Mouse (Mus musculus) CD4-positive, CD25-positive, alpha-beta regulatory T cell, adult 4 months (primary cell): Measurements from ENCODE around the gene March6. TPM values are rescaled to one million over a fixed set of nuclear protein-coding genes. Genes with fewer than 3 reads are reported as not detected.

Source experiments
- ATAC-seq: one replicate; pipeline ENCODE4 v1.8.0; 2017
- polyA plus RNA-seq, 2 experiments: library from polyadenylated mRNA; unstranded; fragments of 100-300 nt; shearing (Covaris generic); gene quantifications; one replicate each; pipeline ENCODE4 v1.2.1; 2017

The March6 gene
- polyA plus RNA-seq, 2 experiments from 2014 or later, result 24.4 to 26.2 TPM

DNA sequence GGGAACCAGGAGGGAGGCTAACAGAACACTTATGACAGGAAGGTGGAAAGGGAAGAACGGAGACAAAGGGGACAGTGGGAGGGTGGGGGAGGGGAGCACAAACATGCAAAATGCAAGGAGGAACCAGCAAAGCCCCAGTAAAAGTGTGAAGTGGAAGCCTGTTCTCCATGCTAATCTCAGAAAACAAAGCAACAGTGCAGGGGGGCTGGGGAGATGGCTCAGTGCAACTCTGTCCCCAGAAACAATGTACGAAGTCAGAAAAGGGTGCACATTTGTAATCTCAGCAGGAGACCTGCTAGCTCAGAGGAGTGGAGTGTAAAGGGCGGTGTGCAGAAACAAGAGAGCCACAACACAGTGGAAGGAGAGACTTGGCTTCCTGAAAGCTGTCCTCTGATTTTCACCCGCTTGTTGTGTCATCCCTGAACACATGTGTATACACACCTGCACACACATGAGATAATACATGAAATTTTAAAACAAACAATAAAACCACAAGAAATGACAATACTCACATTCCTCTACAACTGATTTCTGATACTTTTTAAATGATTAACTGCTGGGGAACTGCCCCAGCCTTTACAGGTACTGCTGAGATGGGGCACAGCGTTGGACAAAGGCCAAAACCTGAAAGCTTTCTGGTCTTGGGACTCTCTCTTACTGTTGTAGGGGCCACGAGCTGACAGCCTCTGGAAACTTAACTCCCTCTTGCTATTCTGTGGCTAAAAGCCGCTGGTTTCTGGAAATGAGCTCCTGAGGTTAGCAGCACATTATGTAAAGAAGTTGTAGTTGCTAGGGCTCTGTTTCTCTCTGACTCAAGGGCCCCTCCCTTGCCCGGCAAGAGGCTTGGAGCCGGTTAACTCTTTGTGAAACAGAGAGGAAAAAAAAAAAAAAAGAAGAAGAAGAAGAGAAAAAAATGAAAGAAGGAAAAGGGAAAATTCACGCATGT, 11.4 kb upstream of the March6 start:
- no peak for ATAC-seq

DNA sequence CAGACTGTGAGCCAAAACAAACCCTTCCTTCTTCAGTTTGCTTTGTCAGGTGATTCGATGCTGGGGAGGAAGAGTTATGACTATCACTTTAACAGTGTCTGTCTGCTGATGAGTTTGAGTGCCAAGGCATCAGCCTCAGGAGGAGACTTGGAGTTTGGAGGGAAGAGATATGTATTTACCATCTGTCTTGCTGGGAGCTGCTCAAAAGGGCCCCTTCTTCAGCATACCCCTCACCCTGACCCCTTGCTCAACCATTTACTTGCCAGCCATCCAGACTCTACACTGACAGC, 9.6 kb upstream of the March6 start:
- no peak for ATAC-seq

DNA sequence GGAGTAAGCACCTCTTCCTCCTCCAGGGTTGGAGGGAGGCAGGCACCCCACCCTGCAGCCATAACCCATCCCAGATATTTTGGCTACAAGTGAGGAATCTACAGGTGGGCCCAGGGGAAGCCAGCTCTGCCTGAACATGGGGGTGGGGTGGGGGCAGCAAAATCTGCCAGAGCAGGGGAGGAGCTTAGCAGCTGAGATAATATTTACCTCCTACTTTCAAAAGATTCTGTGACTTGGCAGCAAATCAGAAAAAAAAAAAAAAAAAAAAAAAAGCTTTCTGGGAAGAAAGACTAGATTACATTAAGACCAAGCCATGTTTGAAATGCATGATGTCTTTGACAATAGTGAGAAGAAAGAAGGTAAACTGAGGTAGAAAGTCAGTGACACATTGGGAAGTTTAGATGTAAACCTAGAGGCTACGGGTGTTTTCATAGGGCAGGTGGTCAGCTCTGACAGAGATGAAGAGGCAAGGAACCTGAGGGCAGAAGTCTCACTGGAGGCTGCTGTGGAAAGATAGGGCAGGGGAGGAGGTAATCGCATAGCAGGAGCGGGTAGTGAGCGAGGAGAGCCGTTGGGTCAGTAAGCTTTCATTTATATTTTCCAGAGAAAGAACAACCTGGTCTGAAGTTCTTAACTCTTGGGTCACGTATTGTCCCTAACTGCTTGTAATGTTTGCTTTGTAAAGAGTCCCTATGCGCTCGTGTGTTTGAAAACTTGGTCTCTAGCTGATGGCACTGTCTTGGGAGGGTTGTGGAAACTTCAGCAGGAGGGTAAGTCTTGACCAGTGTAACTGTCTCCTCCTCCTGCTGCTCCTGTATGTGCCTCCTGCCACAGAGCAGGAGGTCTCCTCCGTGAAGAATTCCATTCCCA, 9.0 kb upstream of the March6 start:
- no peak for ATAC-seq

DNA sequence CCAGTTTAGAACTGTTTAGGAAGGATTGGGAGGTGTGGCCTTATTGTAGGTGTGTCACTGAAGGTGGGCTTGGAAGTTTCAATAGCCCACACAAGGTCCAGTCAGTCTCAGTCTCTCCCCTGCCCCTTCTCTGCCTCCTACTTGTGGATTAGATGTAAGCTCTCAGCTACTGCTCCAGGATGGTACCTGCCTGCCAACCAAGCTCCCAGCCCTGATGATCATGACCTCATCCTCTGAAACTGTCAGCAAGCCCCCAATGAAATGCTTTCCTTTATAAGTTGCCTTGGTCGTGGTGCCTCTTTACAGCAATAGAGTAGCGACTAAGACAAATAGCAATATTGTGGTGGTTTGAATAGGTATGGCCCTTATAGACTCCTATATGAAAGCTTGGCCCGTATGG, 7.5 kb upstream of the March6 start:
- ATAC-seq, result no peak

DNA sequence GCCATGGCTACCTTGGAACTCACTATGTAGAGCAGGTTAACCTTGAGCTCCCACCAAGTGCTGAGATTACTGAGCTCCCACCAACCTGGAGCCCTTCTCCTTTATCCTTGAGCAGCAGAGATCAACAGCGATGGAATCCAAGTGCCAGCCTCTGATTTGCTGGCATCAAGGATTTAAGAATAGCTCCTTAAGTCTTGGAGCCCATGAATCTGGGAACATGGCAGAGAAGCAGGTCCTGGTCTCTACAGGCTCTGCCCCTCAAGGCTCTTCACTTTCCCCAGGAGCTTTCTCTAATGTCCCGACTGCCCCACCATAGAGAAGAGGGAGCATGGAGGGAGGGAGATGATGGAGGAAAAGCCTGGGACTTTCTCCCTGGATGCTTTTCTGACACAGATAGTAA, 6.9 kb upstream of the March6 start:
- ATAC-seq, result no peak

DNA sequence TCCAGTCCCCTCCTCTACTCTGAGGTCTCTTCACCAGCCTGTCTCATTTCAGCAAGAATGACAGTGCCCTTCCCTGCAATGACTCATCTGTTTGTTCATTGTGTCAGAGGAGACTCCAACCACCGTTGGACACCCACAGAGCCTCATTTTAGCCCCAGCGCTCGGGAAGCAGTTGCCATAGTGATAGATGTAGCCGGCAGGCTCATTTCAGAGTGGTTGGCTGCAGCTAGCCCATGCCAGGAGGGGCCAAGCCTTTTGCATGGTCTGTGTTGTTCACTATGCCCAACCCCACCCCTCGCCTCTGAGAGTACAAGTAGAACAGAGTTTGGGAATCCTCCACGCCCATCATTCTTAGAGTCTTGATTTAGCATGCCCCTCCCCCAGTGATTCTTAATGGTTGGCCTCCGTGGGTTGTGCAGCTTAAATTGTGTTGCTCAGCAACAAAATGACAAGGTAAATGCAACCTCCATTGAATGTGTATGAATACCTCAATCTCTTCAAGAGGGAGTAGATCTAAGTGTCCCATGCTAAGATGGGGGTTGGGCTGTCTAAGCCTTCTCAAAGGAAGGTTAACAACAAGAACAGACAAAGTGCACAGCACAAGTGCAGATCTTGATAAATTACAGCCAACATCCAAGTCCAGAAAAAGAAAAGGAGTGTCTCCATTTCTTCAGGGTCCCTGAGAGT, 5.3 kb upstream of the March6 start:
- ATAC-seq, result no peak

DNA sequence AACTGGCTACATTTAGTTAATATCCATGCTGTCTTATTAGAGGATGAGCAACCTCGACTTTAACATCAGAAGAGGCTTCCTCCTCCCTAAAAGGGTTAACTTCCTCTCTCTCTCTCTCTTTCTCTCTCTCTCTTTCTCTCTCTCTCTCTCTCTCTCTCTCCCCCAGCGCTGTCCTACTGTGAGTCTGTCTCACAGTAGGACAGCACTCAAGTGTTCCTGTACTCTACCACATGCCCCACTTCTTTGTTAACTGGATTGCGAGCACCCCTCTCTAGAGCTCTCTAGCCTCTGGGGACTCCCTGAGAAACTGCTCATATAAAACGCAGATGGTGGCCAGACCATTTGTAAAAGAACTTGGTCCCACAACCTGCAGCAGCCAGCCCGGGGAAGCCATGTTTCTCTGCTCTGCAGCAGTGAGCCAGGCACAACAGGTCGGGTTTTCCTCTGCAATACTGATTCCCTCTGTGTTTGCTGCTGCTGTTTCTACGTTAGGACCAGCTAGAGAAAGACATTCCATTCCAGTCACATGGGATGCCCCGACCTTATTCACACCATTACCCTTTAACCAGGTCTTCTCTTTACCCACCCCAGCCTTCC, 4.5 kb upstream of the March6 start:
- ATAC-seq, result no peak

DNA sequence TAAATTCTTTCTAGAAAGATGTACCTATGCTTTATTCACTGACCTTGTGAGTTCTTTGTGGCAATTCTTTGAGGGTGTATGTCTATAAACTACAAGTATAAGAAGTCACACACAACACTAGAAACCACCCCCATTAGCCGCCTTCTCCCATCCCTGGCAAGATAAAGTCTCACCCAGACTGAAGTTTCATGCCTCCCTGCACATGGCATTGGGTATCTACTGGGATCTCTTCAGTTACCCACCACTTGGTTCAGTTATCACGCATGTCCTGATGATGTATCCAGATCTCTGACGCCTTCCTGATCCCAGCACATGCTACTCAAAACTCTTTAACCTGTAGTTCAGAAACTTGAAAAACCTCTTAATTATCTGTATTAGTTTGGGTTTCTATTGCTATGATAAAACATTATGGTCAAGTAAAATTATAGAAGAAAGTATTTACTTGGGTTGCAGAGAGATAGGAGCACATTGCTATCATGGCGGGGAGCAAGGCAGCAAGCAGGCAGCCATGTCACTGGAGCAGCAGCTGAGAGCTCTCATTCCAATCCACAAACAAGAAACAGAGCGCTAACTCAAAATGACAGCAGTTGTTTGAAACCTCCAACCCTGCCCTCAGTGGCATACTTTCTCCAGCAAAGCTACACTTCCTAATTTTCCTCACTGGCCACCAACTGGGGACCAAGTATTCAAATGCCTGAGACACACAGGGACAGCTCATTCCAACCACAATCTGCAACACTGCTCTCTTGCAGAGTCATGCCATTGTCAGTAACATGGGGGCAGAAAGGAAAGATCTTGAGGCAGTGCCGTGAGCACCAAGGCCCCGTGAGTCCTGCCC, 3.8 kb upstream of the March6 start:
- ATAC-seq, result no peak

DNA sequence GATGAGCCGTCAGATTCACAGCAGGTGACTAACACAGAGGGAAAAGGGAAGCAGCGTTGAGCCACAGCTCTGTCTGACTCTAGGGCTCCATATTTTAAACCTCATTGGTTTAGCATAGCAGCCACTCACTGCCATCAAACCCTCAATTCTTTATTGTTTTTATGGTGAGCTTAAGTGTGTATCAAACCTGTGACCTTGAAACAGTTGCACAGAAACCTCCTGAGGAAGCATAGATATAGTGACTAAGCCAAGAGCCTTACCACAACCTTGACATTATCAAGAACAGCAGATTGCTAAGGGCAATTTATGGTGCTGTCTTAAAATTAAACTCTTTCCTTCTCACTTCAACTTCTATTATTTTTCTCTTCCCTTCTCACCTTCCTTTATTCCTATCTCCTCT, 2.7 kb upstream of the March6 start:
- ATAC-seq, result no peak

DNA sequence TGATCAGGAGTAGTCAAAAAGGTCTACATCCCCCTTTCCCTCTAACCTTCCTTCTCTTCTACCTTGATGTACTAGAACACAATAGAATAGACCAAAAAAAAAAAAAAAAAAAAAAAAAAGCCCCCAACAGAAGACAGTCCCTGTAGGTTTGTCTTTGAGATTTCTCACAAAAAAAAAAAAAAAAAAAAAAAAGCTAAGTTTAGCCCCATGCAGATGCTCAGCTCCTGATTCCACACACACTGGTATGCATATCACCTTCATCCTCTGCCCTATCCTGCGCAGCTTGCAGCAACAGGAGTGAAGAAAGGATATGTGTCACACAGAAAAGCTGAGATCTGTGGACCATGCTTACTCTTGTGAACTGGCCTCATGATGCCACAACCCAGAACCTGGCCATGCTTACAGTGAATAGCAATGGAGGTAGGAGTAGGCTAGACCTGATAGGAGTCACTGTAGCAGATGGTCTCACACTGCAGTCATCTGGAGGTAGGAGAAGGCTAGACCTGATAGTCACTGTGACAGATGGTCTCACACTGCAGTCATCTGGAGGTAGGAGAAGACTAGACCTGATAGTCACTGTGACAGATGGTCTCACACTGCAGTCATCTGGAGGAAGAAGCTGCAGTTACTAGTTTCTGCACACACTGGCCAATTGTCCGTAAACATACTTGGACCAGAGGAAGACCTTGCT, 1.6 kb upstream of the March6 start:
- no peak for ATAC-seq

DNA sequence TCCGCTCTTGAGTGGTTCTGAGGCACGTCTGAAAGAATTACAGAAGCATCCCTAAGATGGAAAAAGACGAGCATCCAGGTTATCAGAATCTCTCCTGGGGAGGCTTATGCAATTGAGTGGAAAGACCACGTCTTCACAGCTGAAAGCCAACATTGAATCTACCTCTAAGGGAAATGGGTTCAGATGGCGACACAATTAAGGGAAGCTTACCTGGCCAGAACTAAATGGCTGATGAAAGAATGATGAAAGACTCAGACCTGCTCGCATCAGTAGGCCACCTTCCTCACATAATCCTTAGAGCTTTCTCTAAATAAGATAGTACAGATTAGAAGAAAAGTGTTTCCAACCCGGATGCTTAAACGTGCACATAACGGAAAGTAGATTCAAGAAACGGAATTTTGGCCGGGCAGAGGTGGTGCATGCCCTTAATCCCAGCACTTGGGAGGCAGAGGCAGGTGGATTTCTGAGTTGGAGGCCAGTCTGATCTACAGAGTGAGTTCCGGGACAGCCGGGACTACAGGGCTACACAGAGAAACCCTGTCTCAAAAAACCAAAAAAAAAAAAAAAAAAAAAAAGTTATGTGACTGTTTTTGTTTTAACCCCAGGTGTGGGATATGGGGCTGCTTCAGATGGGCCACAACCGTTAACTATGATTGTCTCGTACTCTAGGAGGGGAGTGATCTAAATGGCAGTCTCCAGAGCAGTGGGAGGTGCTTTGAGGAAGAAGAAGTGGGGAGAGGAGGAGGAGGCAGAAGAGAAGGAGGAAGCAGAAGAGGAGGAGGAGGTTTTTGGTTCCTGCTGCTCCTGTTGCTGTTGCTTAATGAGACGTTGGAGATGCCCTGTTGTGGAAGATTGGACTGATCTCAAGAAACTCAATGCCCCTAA, 835 bp upstream of the March6 start:
- peak; percentile 16 for ATAC-seq

DNA sequence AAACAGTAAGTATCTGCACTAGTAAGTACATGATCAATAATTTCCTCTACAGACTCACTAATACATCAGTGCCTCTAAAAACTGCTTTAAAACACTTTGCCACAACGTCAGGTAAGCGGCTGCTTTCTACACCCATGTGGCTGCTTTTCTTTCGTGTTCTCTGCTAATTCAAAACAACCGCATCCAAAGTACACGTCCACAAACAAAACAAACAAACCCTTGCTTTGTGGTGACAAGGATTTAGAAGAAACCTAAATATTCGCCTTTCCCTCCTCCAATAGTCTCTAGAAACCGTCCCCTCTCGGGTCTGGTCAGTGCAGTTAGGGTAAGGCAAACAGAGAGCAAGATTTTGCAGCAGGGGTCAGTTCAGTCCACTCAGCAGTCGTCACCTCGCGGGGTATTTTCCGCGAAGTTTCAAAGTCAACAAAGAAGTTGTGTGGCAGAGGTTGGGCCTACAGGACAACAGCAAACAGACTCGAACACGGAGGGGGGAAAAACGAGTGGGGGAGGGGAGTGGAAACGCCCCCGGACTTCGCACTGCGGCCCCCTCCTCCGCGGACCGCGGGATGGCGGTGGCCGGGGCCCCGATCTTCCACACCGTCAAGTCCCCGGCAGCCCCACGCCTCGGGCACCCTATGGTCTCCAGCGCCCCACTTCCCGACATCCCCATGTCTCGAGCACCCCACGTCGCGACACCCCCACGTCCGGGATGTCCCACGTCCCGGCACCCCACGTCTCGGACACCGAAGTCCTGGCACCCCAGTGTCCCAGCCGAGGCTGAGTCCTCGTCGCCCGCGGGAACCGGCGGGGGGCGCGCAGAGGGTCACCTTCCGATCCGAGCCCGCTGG, 818 bp downstream of the March6 start:
- ATAC-seq, result peak; percentile 7

DNA sequence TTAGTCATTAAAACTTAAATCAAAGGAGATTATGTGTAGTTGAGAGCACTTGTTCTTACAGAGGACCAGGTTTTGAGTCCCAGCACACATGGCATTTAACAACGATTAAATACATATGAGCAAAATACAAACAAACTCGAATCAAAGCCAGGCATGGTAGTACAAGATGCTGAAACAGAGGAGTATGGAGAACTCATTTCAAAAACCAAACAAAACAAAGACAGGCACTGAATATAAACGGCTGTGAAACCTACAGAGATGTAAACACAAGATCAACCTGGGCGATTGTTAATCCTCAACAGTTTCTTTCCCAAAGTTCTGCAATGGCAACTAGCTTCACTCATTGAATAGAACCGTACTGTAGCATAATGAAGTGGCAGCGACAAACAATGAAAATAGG, 1.8 kb downstream of the March6 start:
- no peak for ATAC-seq

DNA sequence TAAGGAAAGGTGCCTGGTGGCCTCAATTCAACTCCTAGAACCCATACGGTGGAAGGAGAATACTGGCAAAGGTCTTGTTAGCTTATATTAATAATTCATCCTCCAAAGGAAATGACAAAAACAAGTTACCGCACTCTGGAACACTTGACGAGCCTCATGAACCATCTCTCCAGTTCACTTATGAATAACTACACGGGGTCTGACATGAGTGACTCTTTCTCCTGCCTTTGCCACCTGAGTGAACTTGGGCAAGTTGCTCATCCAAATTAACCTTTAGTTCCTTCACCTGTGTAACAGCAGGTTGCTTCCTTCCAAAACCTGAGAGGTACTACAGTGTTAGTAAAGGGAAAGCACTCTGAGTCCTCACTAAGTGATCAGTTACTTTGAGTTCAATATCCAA, 2.4 kb downstream of the March6 start:
- no peak for ATAC-seq

DNA sequence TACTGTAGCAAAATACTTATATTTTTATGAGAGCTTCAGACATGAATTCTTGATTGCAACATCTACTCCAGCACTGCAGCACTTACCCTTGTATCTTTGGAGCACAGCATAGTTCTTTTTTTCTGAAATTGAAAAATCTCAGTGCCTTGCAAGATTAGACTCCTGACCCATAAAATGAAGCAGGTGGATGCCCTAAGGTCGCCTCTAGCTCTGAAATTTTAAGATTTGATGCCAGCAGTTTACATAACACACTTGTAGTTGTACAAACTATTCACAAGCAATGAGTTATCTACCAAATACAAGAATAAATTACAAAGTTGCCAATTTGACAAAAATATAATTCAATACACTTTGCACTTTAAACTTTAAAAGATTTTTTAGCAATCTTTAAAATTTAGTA, 4.4 kb downstream of the March6 start:
- ATAC-seq, result no peak

DNA sequence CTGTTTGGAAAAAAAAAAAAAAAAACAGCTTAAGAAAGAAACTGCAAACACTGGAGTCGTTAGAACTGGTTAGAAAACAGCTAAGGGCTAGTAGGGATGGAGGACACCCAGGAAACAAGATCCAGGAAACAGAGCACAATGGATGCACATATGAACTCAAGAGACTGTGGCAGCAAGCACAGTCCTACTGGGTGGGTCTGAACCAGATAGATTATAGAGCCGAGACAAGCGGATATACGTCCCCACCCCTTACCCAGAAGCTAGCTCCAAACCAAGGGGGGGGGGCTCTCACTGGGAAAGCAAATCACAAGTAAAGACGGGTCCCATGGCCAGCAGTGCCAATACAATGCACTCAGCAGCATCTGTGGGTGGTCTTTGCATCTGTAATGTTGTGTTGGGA, 11.9 kb downstream of the March6 start:
- no peak for ATAC-seq

DNA sequence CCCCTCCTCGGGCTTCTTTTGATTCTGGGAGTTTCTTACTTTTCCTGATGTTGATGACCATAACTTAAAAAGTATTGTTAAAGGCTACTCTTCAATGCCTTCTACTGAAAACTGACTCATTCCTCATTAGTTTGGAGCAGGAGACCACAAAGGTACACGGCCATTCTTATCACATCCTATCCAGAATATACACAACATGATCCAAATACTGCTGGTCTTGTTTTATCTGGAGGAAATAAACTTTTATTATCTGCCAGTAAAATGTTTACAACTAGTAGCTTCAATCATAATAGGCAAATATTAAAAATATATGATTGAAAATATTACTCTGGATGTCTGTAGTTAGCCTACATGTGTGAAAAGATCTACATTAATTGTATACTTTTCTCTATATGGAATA, 12.5 kb downstream of the March6 start:
- ATAC-seq, result no peak

DNA sequence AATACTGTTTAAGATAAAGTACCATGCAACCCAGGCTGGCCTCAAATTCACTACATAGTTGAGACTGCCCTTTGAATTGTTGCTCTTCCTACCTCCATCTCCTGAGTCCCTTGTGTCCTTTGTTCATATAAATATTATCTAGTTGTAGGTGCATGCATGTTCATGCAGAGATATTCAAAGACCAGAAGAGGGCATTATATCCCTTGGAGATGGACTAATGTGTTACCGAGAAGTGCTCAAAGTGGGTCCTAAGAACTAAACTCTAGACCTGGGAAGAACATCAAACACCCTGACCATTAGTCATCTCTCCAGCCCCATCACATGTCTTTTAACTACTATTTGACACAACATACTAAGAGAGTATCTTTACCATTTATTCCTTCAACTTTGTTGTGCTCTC, 13.7 kb downstream of the March6 start:
- ATAC-seq, result peak; percentile 43

DNA sequence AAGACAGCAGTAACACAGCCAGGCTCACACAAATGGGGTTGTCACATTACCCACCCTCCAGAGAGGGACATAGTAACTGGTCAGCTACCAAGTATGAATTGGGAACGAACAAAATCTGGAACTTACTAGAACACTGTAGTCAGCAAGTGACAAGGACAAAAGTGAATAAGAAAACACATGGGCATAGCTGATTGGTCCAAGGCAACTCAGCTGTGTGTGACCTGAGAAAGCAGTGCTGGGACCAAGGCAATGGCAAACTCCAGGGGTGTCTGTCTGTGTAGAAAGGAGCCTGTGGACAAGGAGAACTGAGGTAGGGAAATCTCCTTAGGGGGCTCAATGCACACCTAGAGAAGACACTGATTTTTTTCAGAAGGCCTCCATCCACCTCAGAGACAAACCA, 19.1 kb downstream of the March6 start:
- ATAC-seq, result no peak
